Mouse (Mus musculus): Measurements from ENCODE around the gene F3.

GRCm38 (mm10) chr3:121679443-121679842, 43.9 kb upstream of the F3 start:
- TF ChIP-seq CTCF (IDR thresholded peaks at IDR 0.05; ENCODE audit: borderline replicate concordance, insufficient read depth, low read depth, low read length) (no peak), POLR2A (IDR thresholded peaks at IDR 0.05; ENCODE audit: borderline replicate concordance, insufficient read depth, low read length) (no peak)

All from cerebellum, adult 2 months (tissue).